34 mouse cellular contexts compared by ENCODE assay signal in genomic region chr3:115674665-115675064, GRCm38 (mm10).
"Had no signal": no experiment of that assay in that cellular context is flagged by ENCODE, and none has a peak within 500 bp of the region (broad histone marks: within the 10 kb centered on the region; RNA-seq: fewer than 3 reads in every experiment).

No protein-coding gene starts in this region.

- DNase-seq: heart, postnatal 10 days; heart, postnatal 14 days; heart, postnatal 36 days; heart, postnatal 4 days; kidney, adult 11 months; kidney, adult 18-20 months; kidney, adult 2 months; kidney, adult 8-10 months; kidney, adult 9 months; kidney, postnatal 10 days; kidney, postnatal 14 days; kidney, postnatal 25 days; kidney, postnatal 36 days; kidney, postnatal 4 days; layer of hippocampus, adult 9-11 months; layer of hippocampus, postnatal 36 days had no signal

- H3K27me3 ChIP-seq: heart, embryonic 12.5 days; heart, embryonic 13.5 days; heart, embryonic 15.5 days; hindbrain, embryonic 12.5 days; hindbrain, embryonic 13.5 days; hindbrain, embryonic 15.5 days; intestine, embryonic 15.5 days; kidney, embryonic 15.5 days had no signal

- H3K9me3 ChIP-seq: heart, embryonic 10.5 days; heart, embryonic 12.5 days; heart, embryonic 13.5 days; heart, embryonic 15.5 days; hindbrain, embryonic 10.5 days; hindbrain, embryonic 12.5 days; hindbrain, embryonic 13.5 days; hindbrain, embryonic 15.5 days; intestine, embryonic 15.5 days; kidney, embryonic 15.5 days had no signal

- ATAC-seq: hindbrain, embryonic 16.5 days; hindbrain, postnatal 0 days; intestine, embryonic 15.5 days; intestine, embryonic 16.5 days; intestine, postnatal 0 days had no signal

- H3K27ac ChIP-seq: heart, embryonic 10.5 days; heart, embryonic 13.5 days; heart, embryonic 15.5 days; hindbrain, embryonic 10.5 days; hindbrain, embryonic 12.5 days; hindbrain, embryonic 13.5 days; hindbrain, embryonic 14.5 days; hindbrain, embryonic 15.5 days; hindbrain, postnatal 0 days; intestine, embryonic 15.5 days; kidney, embryonic 15.5 days; kidney, postnatal 0 days; layer of hippocampus, adult 2 months had no signal

- H3K4me1 ChIP-seq: hindbrain, embryonic 12.5 days; hindbrain, embryonic 13.5 days; hindbrain, embryonic 15.5 days; intestine, embryonic 15.5 days had no signal

- H3K9ac ChIP-seq: heart, embryonic 12.5 days; heart, embryonic 13.5 days; heart, embryonic 15.5 days; hindbrain, embryonic 12.5 days; hindbrain, embryonic 13.5 days; hindbrain, embryonic 14.5 days; hindbrain, embryonic 15.5 days; intestine, embryonic 15.5 days; kidney, embryonic 15.5 days had no signal

- H3K36me3 ChIP-seq: heart, embryonic 10.5 days; heart, embryonic 12.5 days; heart, embryonic 13.5 days; heart, embryonic 15.5 days; hindbrain, embryonic 10.5 days; hindbrain, embryonic 12.5 days; hindbrain, embryonic 13.5 days; hindbrain, embryonic 15.5 days; intestine, embryonic 15.5 days; kidney, embryonic 15.5 days had no signal

- H3K4me3 ChIP-seq: heart, embryonic 10.5 days; heart, embryonic 12.5 days; heart, embryonic 13.5 days; heart, embryonic 15.5 days; hindbrain, embryonic 10.5 days; hindbrain, embryonic 12.5 days; hindbrain, embryonic 13.5 days; hindbrain, embryonic 15.5 days; intestine, embryonic 15.5 days; kidney, embryonic 15.5 days; layer of hippocampus, adult 2 months had no signal

- H3K4me2 ChIP-seq: heart, embryonic 11.5 days; heart, embryonic 12.5 days; heart, embryonic 13.5 days; heart, embryonic 15.5 days; hindbrain, embryonic 12.5 days; hindbrain, embryonic 13.5 days; hindbrain, embryonic 14.5 days; hindbrain, embryonic 15.5 days; intestine, embryonic 15.5 days; kidney, embryonic 15.5 days had no signal
